Mouse (Mus musculus): ENCODE measurements at regions not wholly inside any gene's neighbourhood (a gene's known extent, or its start where the extent isn't known, plus 50 kb on each side); places are given as distances from the start of the nearest gene placed in this dataset.

- TF ChIP-seq POLR2A (IDR thresholded peaks at IDR 0.05; ENCODE audit: borderline replicate concordance, control insufficient read depth, low read depth, low read length): no peak
- no peak for TF ChIP-seq CTCF (IDR thresholded peaks at IDR 0.05; ENCODE audit: control insufficient read depth, insufficient read depth, low read length)
Measured at GRCm38 (mm10) chr1:166758987-166759386, 77.3 kb upstream of the Fmo9 start.
